Mouse (Mus musculus): ENCODE results near the gene Sdhaf1. TPM values are rescaled to one million over a fixed set of nuclear protein-coding genes. Genes with fewer than 3 reads are reported as not detected.
A peak's percentile ranks its signal among the peaks of the same experiment; 100 is the strongest.

The Sdhaf1 gene
- polyA plus RNA-seq, 1 experiment from 2014 or later = 17.5 TPM

GRCm38 (mm10) chr7:30325364-30325763 lies 1.7 kb upstream of the Sdhaf1 start:
- no peak overlapping the region for H3K4me3 ChIP-seq
- H3K36me3 ChIP-seq = no peaks in the 10 kb centered on the region
- no peak overlapping the region for H3K27ac ChIP-seq
- H3K9ac ChIP-seq = no peak overlapping the region
- H3K4me2 ChIP-seq = no peak overlapping the region
- H3K9me3 ChIP-seq (replicated peaks) = no peaks in the 10 kb centered on the region
- H3K4me1 ChIP-seq (replicated peaks) = peaks cover 27% of the 10 kb centered on the region
- no peaks in the 10 kb centered on the region for H3K27me3 ChIP-seq
- ATAC-seq (replicated peaks; ENCODE audit: insufficient number of reproducible peaks, insufficient read depth, low FRiP score, low read depth) = no peak
- 47% methylated on average over 2 of the region's 2 CpGs for WGBS

DNA sequence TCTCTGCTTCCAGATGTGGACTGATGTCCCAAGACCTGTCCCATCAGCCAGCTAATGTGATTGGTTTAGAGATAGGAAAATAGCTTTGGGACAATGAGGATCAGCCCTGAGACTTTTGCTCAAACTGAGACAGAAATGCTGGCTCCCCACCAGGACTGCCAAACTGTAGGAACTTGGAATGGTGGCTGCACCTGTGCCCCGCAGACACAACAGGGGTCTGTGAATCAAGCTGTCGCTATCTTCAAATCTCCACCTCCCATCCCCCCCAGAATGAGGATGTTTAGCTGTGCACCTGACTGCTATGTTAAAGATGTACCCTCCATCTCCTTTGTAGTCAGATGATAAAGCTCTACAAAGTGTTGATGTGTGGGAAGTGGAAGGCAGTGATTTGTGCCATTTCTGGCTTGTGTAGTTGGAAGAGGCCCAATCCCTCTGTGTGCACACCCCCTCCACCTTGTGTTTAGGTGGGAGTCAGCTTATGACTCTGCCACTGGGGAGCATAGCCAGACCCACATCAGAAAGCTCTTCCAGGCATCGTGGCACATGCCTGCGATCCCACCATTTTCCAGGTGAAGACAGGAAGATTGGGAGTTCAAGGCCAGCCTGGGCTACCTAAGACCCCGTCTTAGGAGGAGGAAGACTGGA lies 727 bp upstream of the Sdhaf1 start:
- Histone ChIP-seq H3K36me3 (no peaks in the 10 kb centered on the region), H3K9ac (no peak overlapping the region), H3K4me3 (no peak overlapping the region), H3K27ac (no peak overlapping the region), H3K27me3 (no peaks in the 10 kb centered on the region), H3K9me3 (replicated peaks) (no peaks in the 10 kb centered on the region), H3K4me1 (replicated peaks) (peaks cover 27% of the 10 kb centered on the region), H3K4me2 (no peak overlapping the region)
- 77% methylated on average over 5 of the region's 5 CpGs for WGBS
- ATAC-seq (replicated peaks; ENCODE audit: insufficient number of reproducible peaks, insufficient read depth, low FRiP score, low read depth) = no peak

DNA sequence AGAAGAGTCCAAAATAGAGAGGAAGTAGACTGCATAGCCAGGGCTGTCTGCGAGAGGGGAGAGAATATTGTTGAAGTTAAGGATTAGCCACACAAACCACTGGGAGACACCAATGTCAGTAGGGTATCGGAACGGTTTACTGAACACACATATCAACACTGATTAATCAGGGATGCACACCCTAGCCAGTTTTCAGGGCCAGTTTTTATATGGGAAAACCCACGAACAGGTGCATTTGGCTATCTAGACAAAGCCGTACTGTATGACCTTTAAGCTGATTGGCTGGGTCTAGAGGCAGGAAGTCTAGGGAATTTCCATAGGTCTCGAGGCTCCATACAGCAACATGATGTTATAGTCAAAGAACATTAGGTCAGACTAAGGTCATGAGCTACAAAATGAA lies 830 bp downstream of the Sdhaf1 start:
- 24% methylated on average over 6 of the region's 6 CpGs for WGBS
- peaks cover 27% of the 10 kb centered on the region for H3K4me1 ChIP-seq (replicated peaks)
- no peak for ATAC-seq (replicated peaks; ENCODE audit: insufficient number of reproducible peaks, insufficient read depth, low FRiP score, low read depth)
- peak overlapping the region; percentile 86 for H3K4me2 ChIP-seq
- H3K4me3 ChIP-seq = peak overlapping the region; percentile 82
- no peaks in the 10 kb centered on the region for H3K36me3 ChIP-seq
- peak overlapping the region; percentile 93 for H3K27ac ChIP-seq
- peak overlapping the region; percentile 30 for H3K9ac ChIP-seq
- no peaks in the 10 kb centered on the region for H3K27me3 ChIP-seq
- no peaks in the 10 kb centered on the region for H3K9me3 ChIP-seq (replicated peaks)

- ATAC-seq (replicated peaks; ENCODE audit: insufficient number of reproducible peaks, insufficient read depth, low FRiP score, low read depth) = peak; percentile 98
- H3K4me2 ChIP-seq = peak overlapping the region; percentile 86
- WGBS = under 1% methylated on average over 20 of the region's 20 CpGs
- no peaks in the 10 kb centered on the region for H3K27me3 ChIP-seq
- peaks cover 24% of the 10 kb centered on the region for H3K4me1 ChIP-seq (replicated peaks)
- H3K27ac ChIP-seq = peak overlapping the region; percentile 93
- no peaks in the 10 kb centered on the region for H3K36me3 ChIP-seq
- peak overlapping the region; percentile 89 for H3K9ac ChIP-seq
- no peaks in the 10 kb centered on the region for H3K9me3 ChIP-seq (replicated peaks)
- H3K4me3 ChIP-seq = peak overlapping the region; percentile 82
Observed at GRCm38 (mm10) chr7:30322285-30322667, 1.4 kb downstream of the Sdhaf1 start.

DNA sequence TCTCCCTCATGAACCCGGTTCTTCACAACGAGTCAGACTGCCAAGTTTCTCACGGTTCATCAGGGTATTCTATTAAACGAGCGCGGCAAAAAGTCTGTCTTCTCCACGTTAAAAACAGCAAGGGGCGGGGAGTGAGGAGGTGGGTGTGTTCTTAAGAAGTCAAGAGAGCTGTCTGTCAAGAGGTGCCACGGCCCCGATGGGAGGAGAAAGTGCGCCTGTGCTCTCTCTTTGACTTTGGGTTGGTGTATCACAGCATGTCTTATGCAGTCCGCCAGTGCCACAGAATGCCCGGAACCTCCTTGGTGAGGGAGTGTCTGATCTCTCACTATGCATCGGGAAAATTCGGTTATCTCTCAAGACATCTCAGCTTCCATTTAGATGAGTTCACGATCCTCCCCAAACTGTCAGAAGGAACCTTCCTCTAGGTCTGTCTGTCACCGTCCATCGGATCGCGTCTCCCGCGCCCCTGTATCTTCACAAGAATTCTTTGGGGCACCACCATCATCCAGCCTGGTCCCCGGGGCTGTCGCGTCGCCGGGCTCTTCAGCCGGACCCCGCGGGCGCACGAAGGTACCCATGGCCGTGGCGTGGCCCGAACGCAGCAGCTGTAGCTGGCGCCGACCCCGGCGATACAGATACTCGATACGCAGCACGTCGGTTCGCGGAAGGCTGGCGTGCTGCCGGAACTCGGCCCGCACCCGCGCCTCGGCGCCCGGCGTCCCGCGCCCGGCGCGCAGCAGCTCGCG lies 2.0 kb downstream of the Sdhaf1 start, which contains the start of gene E130208F15Rik:
E130208F15Rik (plus strand) TSS at position 202 of the 746 bp plus-strand sequence.
- H3K27me3 ChIP-seq = no peaks in the 10 kb centered on the region
- H3K4me2 ChIP-seq = peak within 1 kb of the TSS; percentile 86
- WGBS = under 1% methylated on average over 63 of the region's 63 CpGs
- peaks cover 20% of the 10 kb centered on the region for H3K4me1 ChIP-seq (replicated peaks)
- ATAC-seq (replicated peaks; ENCODE audit: insufficient number of reproducible peaks, insufficient read depth, low FRiP score, low read depth) = peak; percentile 54
- peak within 1 kb of the TSS; percentile 82 for H3K4me3 ChIP-seq
- peak within 1 kb of the TSS; percentile 89 for H3K9ac ChIP-seq
- no peaks in the 10 kb centered on the region for H3K36me3 ChIP-seq
- peak within 1 kb of the TSS; percentile 93 for H3K27ac ChIP-seq
- H3K9me3 ChIP-seq (replicated peaks) = no peaks in the 10 kb centered on the region

DNA sequence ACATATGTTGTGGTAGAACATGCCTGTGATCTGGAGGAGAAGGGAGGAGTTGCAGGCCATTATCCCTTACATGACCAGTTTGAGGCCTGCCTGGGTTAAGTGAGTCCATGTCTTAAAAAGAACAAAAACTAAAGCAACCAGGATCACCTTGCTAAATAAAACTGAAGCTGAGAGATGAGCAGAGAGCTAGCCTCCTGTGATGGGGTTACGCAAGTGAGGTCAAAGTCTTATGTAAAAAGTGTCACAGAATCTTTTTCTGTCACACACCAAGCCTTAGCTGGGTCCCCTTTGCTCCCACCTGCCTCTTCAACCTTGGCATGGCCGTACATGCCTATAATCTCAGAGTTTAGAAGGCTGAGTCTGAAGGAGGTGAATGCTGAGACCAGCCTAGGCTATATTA lies 2.7 kb downstream of the Sdhaf1 start:
- H3K4me3 ChIP-seq = peak overlapping the region; percentile 82
- no peaks in the 10 kb centered on the region for H3K27me3 ChIP-seq
- 0 out of 2 replicates have a peak overlapping the region, but pooled peaks have one; percentile 89 for H3K9ac ChIP-seq
- no peaks in the 10 kb centered on the region for H3K9me3 ChIP-seq (replicated peaks)
- no peaks in the 10 kb centered on the region for H3K36me3 ChIP-seq
- no peak for ATAC-seq (replicated peaks; ENCODE audit: insufficient number of reproducible peaks, insufficient read depth, low FRiP score, low read depth)
- H3K4me2 ChIP-seq = peak overlapping the region; percentile 86
- 76% methylated on average over 2 of the region's 2 CpGs for WGBS
- H3K4me1 ChIP-seq (replicated peaks) = peaks cover 20% of the 10 kb centered on the region
- H3K27ac ChIP-seq = no peak overlapping the region

- 91% methylated on average over 3 of the region's 3 CpGs for WGBS
- Histone ChIP-seq H3K36me3 (no peaks in the 10 kb centered on the region), H3K4me2 (no peak overlapping the region), H3K27me3 (no peaks in the 10 kb centered on the region), H3K9ac (no peak overlapping the region), H3K27ac (no peak overlapping the region), H3K4me3 (no peak overlapping the region), H3K9me3 (replicated peaks) (no peaks in the 10 kb centered on the region), H3K4me1 (replicated peaks) (peaks cover 29% of the 10 kb centered on the region)
- no peak for ATAC-seq (replicated peaks; ENCODE audit: insufficient number of reproducible peaks, insufficient read depth, low FRiP score, low read depth)
Observed at GRCm38 (mm10) chr7:30318142-30318541, 5.6 kb downstream of the Sdhaf1 start.

GRCm38 (mm10) chr7:30315559-30316529 lies 7.9 kb downstream of the Sdhaf1 start:
- H3K4me2 ChIP-seq = no peak overlapping the region; the same call in 1 of the 2 replicates
- H3K9me3 ChIP-seq (replicated peaks) = no peaks in the 10 kb centered on the region
- ATAC-seq (replicated peaks; ENCODE audit: insufficient number of reproducible peaks, insufficient read depth, low FRiP score, low read depth) = no peak
- H3K36me3 ChIP-seq = no peaks in the 10 kb centered on the region
- H3K27me3 ChIP-seq = no peaks in the 10 kb centered on the region
- no peak overlapping the region for H3K9ac ChIP-seq
- peaks cover 15% of the 10 kb centered on the region for H3K4me1 ChIP-seq (replicated peaks)
- H3K4me3 ChIP-seq = no peak overlapping the region
- WGBS = 67% methylated on average over 13 of the region's 13 CpGs
- H3K27ac ChIP-seq = no peak overlapping the region

GRCm38 (mm10) chr7:30314721-30315155 lies 9.0 kb downstream of the Sdhaf1 start, which contains the start of gene Syne4:
Syne4 (plus strand) TSS chr7:30314807.
- H3K9ac ChIP-seq = peak within 1 kb of the TSS; percentile 26; the same call in 1 of the 2 replicates
- no peak within 1 kb of the TSS for H3K27ac ChIP-seq
- H3K9me3 ChIP-seq (replicated peaks) = no peaks in the 10 kb centered on the region
- 5% methylated on average over 9 of the region's 9 CpGs for WGBS
- H3K4me3 ChIP-seq = peak within 1 kb of the TSS; percentile 35
- H3K4me1 ChIP-seq (replicated peaks) = peaks cover 11% of the 10 kb centered on the region
- ATAC-seq (replicated peaks; ENCODE audit: insufficient number of reproducible peaks, insufficient read depth, low FRiP score, low read depth) = no peak
- no peaks in the 10 kb centered on the region for H3K36me3 ChIP-seq
- H3K4me2 ChIP-seq = peak within 1 kb of the TSS; percentile 52
- no peaks in the 10 kb centered on the region for H3K27me3 ChIP-seq

DNA sequence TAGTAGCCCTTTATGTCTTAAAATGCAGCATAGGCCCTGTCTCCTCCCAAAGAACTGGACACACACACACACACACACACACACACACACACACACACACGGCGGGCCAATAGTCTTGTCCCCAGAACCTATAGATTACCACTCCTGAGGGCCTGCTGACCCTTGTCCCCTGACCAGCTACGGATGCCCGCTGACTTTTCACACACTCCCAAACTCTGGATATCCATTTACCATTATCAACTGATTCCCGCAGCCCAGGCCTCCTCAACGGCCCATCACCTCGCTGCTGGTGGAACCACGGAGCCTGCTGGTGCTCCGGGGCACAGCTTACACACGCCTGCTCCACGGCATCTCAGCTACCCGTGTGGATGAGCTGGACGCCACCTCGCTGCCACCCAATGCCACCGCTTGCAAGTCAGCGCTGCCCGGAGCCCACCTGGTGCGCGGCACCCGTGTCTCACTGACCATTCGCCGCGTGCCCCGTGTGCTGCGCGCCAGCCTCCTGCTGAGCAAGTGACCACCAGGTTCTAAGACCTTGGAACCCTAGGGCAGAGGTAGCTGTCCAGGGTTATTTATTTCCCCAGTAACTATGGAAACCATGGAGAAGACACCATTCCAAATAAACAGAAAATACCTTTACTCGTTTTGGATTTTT lies 9.9 kb downstream of the Sdhaf1 start:
- no peaks in the 10 kb centered on the region for H3K36me3 ChIP-seq
- H3K27ac ChIP-seq = no peak overlapping the region
- H3K4me3 ChIP-seq = no peak overlapping the region
- peaks cover 19% of the 10 kb centered on the region for H3K4me1 ChIP-seq (replicated peaks)
- H3K27me3 ChIP-seq = no peaks in the 10 kb centered on the region
- ATAC-seq (replicated peaks; ENCODE audit: insufficient number of reproducible peaks, insufficient read depth, low FRiP score, low read depth) = no peak
- H3K9me3 ChIP-seq (replicated peaks) = no peaks in the 10 kb centered on the region
- H3K9ac ChIP-seq = no peak overlapping the region
- H3K4me2 ChIP-seq = no peak overlapping the region
- WGBS = 52% methylated on average over 27 of the region's 27 CpGs

All from heart, embryonic 15.5 days (tissue).